Mouse (Mus musculus): ENCODE measurements around the gene Tefm. TPM values are rescaled to one million over a fixed set of nuclear protein-coding genes. Genes with fewer than 3 reads are reported as not detected.
"Not testable (repeated sequence)": the region's sequence is repeated elsewhere in the genome, so short reads cannot be mapped to it uniquely, and the experiment has no call there.

The Tefm gene
- polyA plus RNA-seq, 1 experiment from 2014 or later, result 22.4 TPM

GRCm38 (mm10) chr11:80154501-80154900 is 12.5 kb upstream of the Tefm start:
- H3K9me3 ChIP-seq (replicated peaks), result no peaks in the 10 kb centered on the region
- peak overlapping the region; percentile 70 for H3K9ac ChIP-seq
- peaks cover 50% of the 10 kb centered on the region for H3K27me3 ChIP-seq (replicated peaks)
- WGBS (ENCODE audit: insufficient replicate concordance), result 28% methylated on average over 25 of the region's 25 CpGs
- H3K4me2 ChIP-seq, result peak overlapping the region; percentile 92
- ATAC-seq, result no peak; the same call in 1 of the 2 replicates
- no peak overlapping the region for H3K27ac ChIP-seq
- H3K36me3 ChIP-seq, result no peaks in the 10 kb centered on the region
- peaks cover 16% of the 10 kb centered on the region for H3K4me1 ChIP-seq
- H3K4me3 ChIP-seq, result peak overlapping the region; percentile 63

DNA sequence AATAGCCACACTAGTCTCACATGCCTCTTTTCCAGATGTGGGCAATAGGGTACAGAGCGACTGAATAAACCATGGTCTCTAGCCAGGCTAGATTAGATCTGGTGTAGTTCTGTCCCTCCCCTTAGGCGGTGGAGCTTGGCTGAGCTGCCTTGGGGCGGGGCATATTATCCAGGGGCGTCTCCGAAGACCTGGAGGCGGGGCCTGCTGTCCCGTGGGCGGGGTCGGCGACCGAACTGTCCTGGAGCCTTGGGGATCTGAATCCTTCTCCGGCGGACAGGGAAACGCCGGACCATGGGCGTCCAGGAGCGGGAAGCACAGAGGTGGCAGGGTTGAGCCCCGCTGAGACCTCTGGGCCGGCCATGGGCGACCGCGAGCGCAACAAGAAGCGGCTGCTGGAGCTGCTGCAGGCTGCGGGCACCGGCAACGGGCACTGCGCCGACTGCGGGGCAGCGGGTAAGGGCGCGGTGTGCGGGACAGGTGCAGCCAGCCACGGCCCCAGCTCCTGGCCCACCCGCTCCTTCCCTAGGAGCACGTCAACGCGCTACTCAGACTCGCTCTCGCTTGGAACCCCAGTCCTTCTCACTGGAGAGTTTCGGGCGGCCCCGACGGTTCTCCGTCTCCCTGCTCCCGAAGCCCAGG is 12.0 kb upstream of the Tefm start, which contains the start of gene Adap2:
Adap2 (plus strand) TSS at position 249 of the 639 bp plus-strand sequence.
- no peaks in the 10 kb centered on the region for H3K36me3 ChIP-seq
- ATAC-seq, result peak; percentile 94
- peak within 1 kb of the TSS; percentile 92 for H3K4me2 ChIP-seq
- peaks cover 16% of the 10 kb centered on the region for H3K4me1 ChIP-seq
- WGBS (ENCODE audit: insufficient replicate concordance), result 3% methylated on average over 41 of the region's 47 CpGs
- no peak within 1 kb of the TSS for H3K27ac ChIP-seq
- H3K4me3 ChIP-seq, result peak within 1 kb of the TSS; percentile 63
- peak within 1 kb of the TSS; percentile 70 for H3K9ac ChIP-seq
- no peaks in the 10 kb centered on the region for H3K9me3 ChIP-seq (replicated peaks)
- peaks cover 50% of the 10 kb centered on the region for H3K27me3 ChIP-seq (replicated peaks)

DNA sequence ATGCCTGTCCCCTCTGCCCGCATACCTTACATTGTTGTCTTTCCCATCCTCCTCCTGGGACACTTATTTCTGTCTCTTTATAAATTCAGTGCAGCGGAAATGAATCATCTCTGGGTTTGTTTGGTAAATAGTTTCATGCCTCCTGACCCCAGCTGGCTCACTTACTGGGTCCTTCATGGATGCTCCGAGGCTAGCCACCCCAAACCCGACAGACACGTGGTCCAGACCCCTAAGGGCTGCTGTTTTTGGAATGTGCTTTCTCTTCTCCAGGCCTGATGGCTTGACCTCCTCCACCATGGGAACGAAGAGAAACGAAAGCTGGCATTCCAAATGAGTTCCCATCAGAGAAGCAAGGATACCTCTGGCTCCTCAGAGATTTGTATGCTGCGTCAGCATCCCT is 10.4 kb upstream of the Tefm start:
- Histone ChIP-seq H3K36me3 (no peaks in the 10 kb centered on the region), H3K4me3 (no peak overlapping the region), H3K27me3 (replicated peaks) (peaks cover 41% of the 10 kb centered on the region), H3K4me1 (peaks cover 19% of the 10 kb centered on the region), H3K4me2 (no peak overlapping the region), H3K9me3 (replicated peaks) (no peaks in the 10 kb centered on the region), H3K9ac (no peak overlapping the region), H3K27ac (no peak overlapping the region)
- no peak for ATAC-seq
- 63% methylated on average over 8 of the region's 8 CpGs for WGBS (ENCODE audit: insufficient replicate concordance)

GRCm38 (mm10) chr11:80151541-80151940 is 9.6 kb upstream of the Tefm start:
- Histone ChIP-seq H3K27me3 (replicated peaks) (peaks cover 33% of the 10 kb centered on the region), H3K4me1 (peaks cover 23% of the 10 kb centered on the region), H3K4me2 (no peak overlapping the region), H3K36me3 (no peaks in the 10 kb centered on the region), H3K9me3 (replicated peaks) (no peaks in the 10 kb centered on the region), H3K27ac (no peak overlapping the region), H3K4me3 (no peak overlapping the region), H3K9ac (no peak overlapping the region)
- ATAC-seq, result no peak
- 28% methylated on average over 2 of the region's 2 CpGs for WGBS (ENCODE audit: insufficient replicate concordance)

DNA sequence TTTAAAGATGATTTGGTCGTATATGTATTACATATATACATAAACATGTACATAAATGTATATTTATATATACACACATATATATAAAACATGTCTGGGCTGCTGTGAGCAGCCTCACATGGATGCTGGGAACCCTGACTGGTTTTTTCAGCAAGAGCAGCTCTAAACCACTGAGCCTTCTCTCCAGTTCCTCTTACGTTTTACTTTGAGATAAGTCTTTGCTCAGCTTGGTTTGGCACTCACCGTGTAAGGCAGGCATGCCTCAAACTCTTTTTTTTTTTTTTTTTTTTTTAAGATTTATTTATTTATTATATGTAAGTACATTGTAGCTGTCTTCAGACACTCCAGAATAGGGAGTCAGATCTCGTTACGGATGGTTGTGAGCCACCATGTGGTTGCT is 8.6 kb upstream of the Tefm start:
- ATAC-seq, result no peak
- H3K27me3 ChIP-seq (replicated peaks), result peaks cover 24% of the 10 kb centered on the region
- H3K36me3 ChIP-seq, result no peaks in the 10 kb centered on the region
- 45% methylated on average over 5 of the region's 5 CpGs for WGBS (ENCODE audit: insufficient replicate concordance)
- H3K4me2 ChIP-seq, result no peak overlapping the region
- peaks cover 32% of the 10 kb centered on the region for H3K4me1 ChIP-seq
- H3K27ac ChIP-seq, result no peak overlapping the region
- H3K9me3 ChIP-seq (replicated peaks), result no peaks in the 10 kb centered on the region
- no peak overlapping the region for H3K9ac ChIP-seq
- no peak overlapping the region for H3K4me3 ChIP-seq

DNA sequence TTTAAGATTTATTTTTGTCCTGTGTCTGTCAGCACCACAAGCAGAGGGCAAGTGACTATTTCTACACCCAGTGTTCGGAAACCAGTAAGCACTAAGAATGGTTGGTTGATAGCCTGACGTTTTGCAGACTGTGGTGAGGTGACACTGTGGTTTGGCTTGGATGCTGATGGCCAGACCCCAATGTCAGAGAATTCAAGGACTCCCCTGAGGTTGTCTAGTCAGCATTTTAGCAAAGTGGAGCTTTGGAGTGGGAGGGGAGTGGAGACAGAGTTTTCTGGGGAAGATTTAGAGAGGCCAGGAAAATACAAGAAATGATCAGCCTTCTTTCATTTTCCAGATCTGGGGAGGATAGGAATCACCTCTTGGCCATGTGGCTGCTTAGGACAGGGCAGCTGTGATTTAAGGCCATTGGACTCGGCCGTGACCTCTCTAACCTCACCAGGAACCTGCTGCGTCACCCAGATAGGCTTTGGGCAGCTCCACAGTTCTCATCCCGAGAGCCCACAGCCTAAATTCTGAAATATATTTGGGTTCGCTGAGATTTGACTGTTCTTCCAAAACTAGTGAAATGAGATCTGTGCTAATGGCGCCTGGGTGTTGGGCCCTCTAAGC is 7.5 kb upstream of the Tefm start:
- Histone ChIP-seq H3K9me3 (replicated peaks) (no peaks in the 10 kb centered on the region), H3K36me3 (no peaks in the 10 kb centered on the region), H3K4me2 (no peak overlapping the region), H3K27ac (no peak overlapping the region), H3K4me3 (no peak overlapping the region), H3K4me1 (peaks cover 35% of the 10 kb centered on the region), H3K9ac (no peak overlapping the region), H3K27me3 (replicated peaks) (peaks cover 14% of the 10 kb centered on the region)
- no peak for ATAC-seq
- WGBS (ENCODE audit: insufficient replicate concordance), result 58% methylated on average over 8 of the region's 8 CpGs

GRCm38 (mm10) chr11:80148974-80149373 is 7.0 kb upstream of the Tefm start:
- peaks cover 29% of the 10 kb centered on the region for H3K4me1 ChIP-seq
- not testable (repeated sequence) for ATAC-seq; H3K9ac ChIP-seq; H3K4me2 ChIP-seq; H3K27ac ChIP-seq; H3K4me3 ChIP-seq; H3K9me3 ChIP-seq (replicated peaks); H3K27me3 ChIP-seq (replicated peaks); H3K36me3 ChIP-seq
- WGBS (ENCODE audit: insufficient replicate concordance), result 42% methylated on average over 2 of the region's 4 CpGs

GRCm38 (mm10) chr11:80148313-80148712 is 6.3 kb upstream of the Tefm start:
- H3K4me3 ChIP-seq, result no peak overlapping the region
- H3K9ac ChIP-seq, result no peak overlapping the region
- H3K4me1 ChIP-seq, result peaks cover 22% of the 10 kb centered on the region
- H3K9me3 ChIP-seq (replicated peaks), result no peaks in the 10 kb centered on the region
- no peak for ATAC-seq
- 55% methylated on average over 1 of the region's 1 CpGs for WGBS (ENCODE audit: insufficient replicate concordance)
- no peak overlapping the region for H3K27ac ChIP-seq
- H3K4me2 ChIP-seq, result no peak overlapping the region
- no peaks in the 10 kb centered on the region for H3K36me3 ChIP-seq
- H3K27me3 ChIP-seq (replicated peaks), result peaks cover 7% of the 10 kb centered on the region; the same call in 1 of the 2 replicates

- Histone ChIP-seq H3K9ac (no peak overlapping the region), H3K4me3 (no peak overlapping the region), H3K27ac (0 out of 2 replicates have a peak overlapping the region, but pooled peaks have one; percentile 25), H3K4me2 (no peak overlapping the region), H3K9me3 (replicated peaks) (no peaks in the 10 kb centered on the region), H3K4me1 (peaks cover 25% of the 10 kb centered on the region), H3K27me3 (replicated peaks) (peaks cover 7% of the 10 kb centered on the region; the same call in 1 of the 2 replicates), H3K36me3 (no peaks in the 10 kb centered on the region)
- ATAC-seq, result no peak
- WGBS (ENCODE audit: insufficient replicate concordance), result 39% methylated on average over 6 of the region's 6 CpGs
These were observed 5.8 kb upstream of the Tefm start for GRCm38 (mm10) chr11:80147748-80148147.

- peak overlapping the region; percentile 12; the same call in 1 of the 2 replicates for H3K4me2 ChIP-seq
- no peak for ATAC-seq
- peak overlapping the region; percentile 65 for H3K27ac ChIP-seq
- H3K36me3 ChIP-seq, result no peaks in the 10 kb centered on the region
- 20% methylated on average over 10 of the region's 10 CpGs for WGBS (ENCODE audit: insufficient replicate concordance)
- peaks cover 35% of the 10 kb centered on the region for H3K4me1 ChIP-seq
- no peaks in the 10 kb centered on the region for H3K27me3 ChIP-seq (replicated peaks)
- no peak overlapping the region for H3K9ac ChIP-seq
- H3K4me3 ChIP-seq, result no peak overlapping the region
- no peaks in the 10 kb centered on the region for H3K9me3 ChIP-seq (replicated peaks)
These were observed 3.9 kb upstream of the Tefm start for GRCm38 (mm10) chr11:80145787-80146275.

- peak overlapping the region; percentile 80 for H3K4me3 ChIP-seq
- H3K9me3 ChIP-seq (replicated peaks), result no peaks in the 10 kb centered on the region
- peak overlapping the region; percentile 86 for H3K4me2 ChIP-seq
- H3K9ac ChIP-seq, result peak overlapping the region; percentile 84
- H3K27me3 ChIP-seq (replicated peaks), result no peaks in the 10 kb centered on the region
- H3K4me1 ChIP-seq, result peaks cover 41% of the 10 kb centered on the region
- peaks cover 23% of the 10 kb centered on the region for H3K36me3 ChIP-seq
- H3K27ac ChIP-seq, result no peak overlapping the region
- WGBS (ENCODE audit: insufficient replicate concordance), result 45% methylated on average over 8 of the region's 8 CpGs
- ATAC-seq, result no peak
These were observed 897 bp upstream of the Tefm start for GRCm38 (mm10) chr11:80142872-80143271.

- Histone ChIP-seq H3K4me2 (no peak overlapping the region), H3K4me3 (no peak overlapping the region), H3K9ac (no peak overlapping the region), H3K9me3 (replicated peaks) (no peaks in the 10 kb centered on the region), H3K36me3 (peaks cover 70% of the 10 kb centered on the region), H3K4me1 (peaks cover 16% of the 10 kb centered on the region), H3K27me3 (replicated peaks) (no peaks in the 10 kb centered on the region), H3K27ac (no peak overlapping the region)
- ATAC-seq, result no peak
- 85% methylated on average over 5 of the region's 5 CpGs for WGBS (ENCODE audit: insufficient replicate concordance)
These were observed 4.2 kb downstream of the Tefm start for GRCm38 (mm10) chr11:80137773-80138172.

Data from liver, embryonic 12.5 days (tissue).